Mouse (Mus musculus): ENCODE results near the gene Ccdc61. TPM values are rescaled to one million over a fixed set of nuclear protein-coding genes. Genes with fewer than 3 reads are reported as not detected.

Gene Ccdc61
- 19.7 and 23.0 TPM in 2 replicates for polyA plus RNA-seq (2015; fragmentation: Nextera tagmentation; extraction: Ambion mirVana)

DNA sequence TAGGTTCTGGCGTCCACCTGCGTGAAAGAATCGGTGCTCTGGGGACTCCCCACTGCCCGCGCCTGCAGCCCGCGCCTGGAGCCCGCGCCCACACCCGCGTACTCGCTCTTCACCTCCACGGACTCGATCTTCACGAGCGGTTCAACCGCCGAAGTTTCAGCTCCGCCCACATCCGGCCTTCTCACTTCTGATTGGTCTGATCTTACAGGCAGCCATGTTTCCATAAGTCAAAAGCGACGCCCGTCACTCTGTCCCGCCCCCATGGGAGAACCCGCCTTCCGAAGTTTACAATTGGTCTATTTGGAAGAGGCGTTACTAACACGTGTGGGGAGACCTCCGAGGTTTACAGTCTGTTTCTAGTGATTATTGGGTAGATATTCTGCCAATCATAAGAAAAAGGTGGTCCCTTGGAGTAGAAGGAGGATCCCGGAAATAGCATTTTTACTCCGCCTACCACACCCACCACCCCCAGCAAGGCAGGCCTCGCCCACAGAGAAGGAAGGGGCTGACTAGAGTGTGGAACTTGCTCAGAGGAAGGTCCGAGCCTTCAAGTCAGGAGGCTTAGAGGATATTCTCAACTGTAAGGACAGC, at the start of gene Ccdc61:
Gene Ccdc61 (minus strand): TSS at position 175 of the 591 bp plus-strand sequence.
- H3K27ac ChIP-seq (replicated peaks): 0 out of 2 replicates have a peak within 1 kb of the TSS, but pooled peaks have one; percentile 53
- WGBS: under 1% methylated on average over 33 of the region's 33 CpGs

DNA sequence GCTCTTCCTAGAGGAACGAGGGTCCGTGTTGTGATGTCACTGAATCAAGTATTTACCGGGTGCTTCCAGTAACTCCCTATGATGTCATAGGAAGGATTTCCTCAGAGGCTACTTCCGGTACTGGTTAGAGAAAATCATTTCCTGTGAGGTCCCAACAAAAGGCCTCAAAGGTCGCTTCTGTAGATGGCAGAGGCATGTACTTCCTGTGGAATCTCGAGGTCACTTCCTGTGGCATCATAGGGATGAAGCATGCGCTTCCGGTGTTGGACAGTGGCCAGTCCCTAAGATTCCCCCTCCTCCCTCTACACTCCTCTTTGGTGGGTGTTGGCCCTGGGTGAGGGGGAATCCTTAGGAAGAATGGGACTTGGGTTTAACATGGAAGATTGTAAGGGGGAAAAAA, 49.2 kb upstream of the Ccdc61 start:
- peaks cover 82% of the 10 kb centered on the region for H3K4me1 ChIP-seq (replicated peaks)
- H3K27ac ChIP-seq (replicated peaks): 0 out of 2 replicates have a peak overlapping the region, but pooled peaks have one; percentile 49
- H3K36me3 ChIP-seq: peaks cover 41% of the 10 kb centered on the region
- peaks cover 8% of the 10 kb centered on the region for H3K27me3 ChIP-seq
- ATAC-seq (ENCODE audit: low read depth): no peak
- no peak overlapping the region for H3K4me3 ChIP-seq
- H3K9ac ChIP-seq: no peak overlapping the region
- 60% methylated on average over 8 of the region's 8 CpGs for WGBS
- H3K9me3 ChIP-seq: no peaks in the 10 kb centered on the region
- no peak overlapping the region for H3K4me2 ChIP-seq

More for the DNA sequence above, at the start of gene Ccdc61:
- Histone ChIP-seq H3K9me3 (no peaks in the 10 kb centered on the region), H3K27me3 (no peaks in the 10 kb centered on the region), H3K9ac (peak within 1 kb of the TSS; percentile 67), H3K4me2 (peak within 1 kb of the TSS; percentile 75), H3K4me3 (peak within 1 kb of the TSS; percentile 48), H3K4me1 (replicated peaks) (peaks cover 25% of the 10 kb centered on the region), H3K36me3 (no peaks in the 10 kb centered on the region)
- ATAC-seq (ENCODE audit: low read depth): peak; percentile 99

DNA sequence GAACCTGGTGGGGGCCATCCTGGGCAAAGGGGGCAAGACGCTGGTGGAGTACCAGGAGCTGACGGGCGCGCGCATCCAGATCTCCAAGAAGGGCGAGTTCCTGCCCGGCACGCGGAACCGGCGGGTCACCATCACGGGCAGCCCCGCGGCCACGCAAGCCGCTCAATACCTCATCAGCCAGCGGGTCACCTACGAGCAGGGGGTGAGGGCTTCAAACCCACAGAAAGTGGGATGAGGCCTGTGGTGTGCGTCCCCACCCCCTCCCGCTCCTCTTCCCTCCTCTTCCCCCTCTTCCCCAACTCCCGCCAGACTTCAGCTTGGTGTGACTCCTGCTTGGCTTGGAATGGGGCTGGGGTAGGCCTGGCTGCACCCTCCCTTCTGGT, 48.2 kb upstream of the Ccdc61 start:
- peak overlapping the region; percentile 38 for H3K4me3 ChIP-seq
- peak overlapping the region; percentile 80 for H3K27ac ChIP-seq (replicated peaks)
- H3K9ac ChIP-seq: peak overlapping the region; percentile 65
- H3K36me3 ChIP-seq: peaks cover 52% of the 10 kb centered on the region
- no peaks in the 10 kb centered on the region for H3K9me3 ChIP-seq
- no peak for ATAC-seq (ENCODE audit: low read depth)
- H3K27me3 ChIP-seq: peaks cover 6% of the 10 kb centered on the region
- H3K4me2 ChIP-seq: peak overlapping the region; percentile 61
- H3K4me1 ChIP-seq (replicated peaks): peaks cover 72% of the 10 kb centered on the region
- 5% methylated on average over 20 of the region's 21 CpGs for WGBS

DNA sequence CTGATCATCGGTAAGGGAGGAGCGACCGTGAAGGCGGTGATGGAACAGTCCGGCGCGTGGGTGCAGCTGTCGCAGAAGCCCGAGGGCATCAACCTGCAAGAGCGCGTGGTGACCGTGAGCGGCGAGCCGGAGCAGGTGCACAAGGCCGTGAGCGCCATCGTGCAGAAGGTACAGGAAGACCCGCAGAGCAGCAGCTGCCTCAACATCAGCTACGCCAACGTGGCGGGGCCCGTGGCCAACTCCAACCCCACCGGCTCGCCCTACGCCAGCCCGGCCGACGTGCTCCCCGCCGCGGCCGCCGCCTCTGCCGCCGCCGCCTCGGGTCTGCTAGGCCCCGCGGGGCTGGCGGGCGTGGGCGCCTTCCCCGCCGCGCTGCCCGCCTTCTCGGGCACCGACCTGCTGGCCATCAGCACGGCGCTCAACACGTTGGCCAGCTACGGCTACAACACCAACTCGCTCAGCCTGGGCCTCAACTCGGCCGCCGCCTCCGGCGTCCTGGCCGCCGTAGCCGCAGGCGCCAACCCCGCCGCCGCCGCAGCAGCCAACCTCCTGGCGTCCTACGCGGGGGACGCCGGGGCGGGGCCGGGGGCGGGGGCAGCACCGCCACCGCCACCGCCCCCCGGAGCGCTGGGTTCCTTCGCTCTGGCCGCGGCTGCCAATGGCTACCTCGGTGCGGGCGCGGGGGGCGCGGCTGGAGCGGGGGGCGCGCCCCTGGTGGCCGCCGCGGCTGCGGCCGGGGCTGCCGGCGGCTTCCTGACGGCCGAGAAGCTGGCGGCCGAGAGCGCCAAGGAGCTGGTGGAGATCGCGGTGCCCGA, 47.6 kb upstream of the Ccdc61 start:
- H3K9ac ChIP-seq: peak overlapping the region; percentile 65
- H3K4me1 ChIP-seq (replicated peaks): peaks cover 66% of the 10 kb centered on the region
- peak overlapping the region; percentile 80 for H3K27ac ChIP-seq (replicated peaks)
- ATAC-seq (ENCODE audit: low read depth): peak; percentile 29
- H3K4me3 ChIP-seq: peak overlapping the region; percentile 38
- 1% methylated on average over 95 of the region's 107 CpGs for WGBS
- H3K4me2 ChIP-seq: peak overlapping the region; percentile 61
- peaks cover 58% of the 10 kb centered on the region for H3K36me3 ChIP-seq
- H3K9me3 ChIP-seq: no peaks in the 10 kb centered on the region
- peaks cover 5% of the 10 kb centered on the region for H3K27me3 ChIP-seq

DNA sequence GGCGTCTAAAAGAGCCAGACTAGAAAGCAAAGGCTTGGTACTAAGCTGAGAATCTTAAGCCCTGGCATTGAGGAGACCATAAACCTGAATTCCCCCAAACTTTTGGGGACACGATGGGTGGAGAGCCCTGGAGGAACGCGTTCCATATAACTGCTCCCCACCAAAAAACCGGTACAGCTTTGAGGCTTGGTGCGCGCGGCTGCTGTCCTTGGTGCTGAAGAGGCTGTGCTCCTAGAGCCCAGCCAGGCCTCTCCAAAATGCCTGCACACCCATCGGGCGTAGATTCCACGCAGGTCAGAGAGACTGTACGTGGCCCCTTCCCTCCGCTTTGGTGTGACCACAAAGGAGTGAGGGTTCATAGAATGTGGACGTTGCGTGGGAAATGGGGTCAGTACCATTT, 41.2 kb upstream of the Ccdc61 start:
- Histone ChIP-seq H3K36me3 (peaks cover 71% of the 10 kb centered on the region), H3K4me3 (no peak overlapping the region), H3K9me3 (no peaks in the 10 kb centered on the region), H3K27ac (replicated peaks) (peak overlapping the region; percentile 93), H3K4me1 (replicated peaks) (peaks cover 55% of the 10 kb centered on the region), H3K9ac (0 out of 2 replicates have a peak overlapping the region, but pooled peaks have one; percentile 27), H3K27me3 (no peaks in the 10 kb centered on the region), H3K4me2 (peak overlapping the region; percentile 26)
- 19% methylated on average over 15 of the region's 15 CpGs for WGBS
- ATAC-seq (ENCODE audit: low read depth): no peak

DNA sequence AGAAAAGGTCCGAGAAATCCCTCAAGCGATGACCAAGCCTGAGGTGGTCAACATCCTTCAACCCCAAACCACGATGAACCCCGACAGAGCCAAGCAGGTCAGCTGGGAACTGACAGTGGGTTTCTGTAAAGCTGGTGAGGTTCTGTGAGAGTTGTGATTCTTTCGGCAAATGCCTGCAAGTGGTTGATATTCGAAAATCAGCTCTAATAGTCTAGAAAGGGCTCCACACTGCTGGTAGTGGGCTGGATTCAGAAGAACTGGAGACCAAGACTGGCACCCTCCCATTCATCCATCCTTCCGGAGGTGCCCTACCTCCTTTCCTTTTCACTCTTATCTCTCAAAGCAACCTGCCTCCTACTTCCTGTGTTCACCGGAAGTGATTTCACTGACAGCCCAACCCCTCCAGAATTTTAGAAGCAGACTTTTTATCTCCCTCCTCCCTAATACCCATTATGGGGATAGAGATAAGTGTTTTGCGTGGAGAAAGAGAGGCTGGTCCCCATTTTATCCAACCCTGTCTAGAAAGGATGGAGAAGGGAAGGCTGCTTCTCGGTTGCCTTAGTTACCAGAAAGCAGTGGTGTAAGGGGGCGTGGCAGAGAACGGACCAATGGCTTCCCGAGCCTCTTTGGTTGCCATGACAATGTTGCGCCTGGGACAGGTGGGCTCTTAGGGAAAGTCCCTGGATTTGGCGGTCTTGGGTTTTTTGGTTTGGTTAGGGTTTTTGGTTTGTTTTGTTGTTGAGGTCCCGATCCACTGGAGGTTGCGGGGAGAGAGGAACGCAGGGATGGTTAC, 40.5 kb upstream of the Ccdc61 start:
- H3K36me3 ChIP-seq: peaks cover 67% of the 10 kb centered on the region
- H3K4me3 ChIP-seq: no peak overlapping the region
- ATAC-seq (ENCODE audit: low read depth): peak; percentile 17; the same call in 1 of the 2 replicates
- H3K9me3 ChIP-seq: no peaks in the 10 kb centered on the region
- WGBS: 17% methylated on average over 18 of the region's 18 CpGs
- H3K4me2 ChIP-seq: peak overlapping the region; percentile 26
- H3K27me3 ChIP-seq: no peaks in the 10 kb centered on the region
- H3K9ac ChIP-seq: peak overlapping the region; percentile 51
- peaks cover 49% of the 10 kb centered on the region for H3K4me1 ChIP-seq (replicated peaks)
- H3K27ac ChIP-seq (replicated peaks): peak overlapping the region; percentile 93

DNA sequence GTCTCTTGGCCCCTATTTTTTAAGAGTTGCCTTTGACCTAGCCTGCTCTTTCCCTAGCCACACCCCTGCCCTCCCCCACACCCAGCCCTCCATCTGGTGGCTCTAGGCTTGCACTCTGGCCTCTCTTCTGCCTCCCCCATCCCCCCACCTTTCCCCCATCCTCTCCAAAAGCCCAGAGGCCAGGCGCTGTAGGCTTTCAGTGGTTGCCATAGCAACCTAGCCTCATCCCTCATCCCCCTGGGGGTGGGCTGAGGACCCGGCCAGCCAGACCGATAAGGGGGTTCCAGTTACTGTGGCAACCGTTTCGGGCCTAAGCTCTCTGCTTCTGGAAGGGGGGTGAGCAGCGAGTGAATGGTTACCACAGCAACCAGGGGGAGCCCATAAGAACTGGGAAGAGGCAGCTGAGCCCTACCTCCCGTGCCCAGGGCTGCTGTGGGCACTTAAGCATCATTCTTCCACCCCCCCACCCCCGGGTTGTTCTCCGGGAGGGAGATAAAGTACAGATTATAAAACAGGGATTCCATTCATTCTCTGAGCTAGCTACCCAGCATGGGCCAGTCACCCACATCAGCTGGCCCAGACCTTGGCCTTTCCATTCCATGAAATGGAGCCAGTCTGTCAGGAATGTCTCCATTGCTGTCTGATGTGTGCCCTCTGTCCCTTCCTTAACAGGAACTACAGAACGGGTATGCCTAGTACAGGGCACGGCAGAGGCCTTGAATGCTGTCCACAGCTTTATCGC, 39.7 kb upstream of the Ccdc61 start:
- Histone ChIP-seq H3K4me1 (replicated peaks) (peaks cover 49% of the 10 kb centered on the region), H3K4me2 (peak overlapping the region; percentile 26), H3K27ac (replicated peaks) (peak overlapping the region; percentile 93), H3K36me3 (peaks cover 68% of the 10 kb centered on the region), H3K9ac (peak overlapping the region; percentile 51), H3K9me3 (no peaks in the 10 kb centered on the region), H3K4me3 (no peak overlapping the region), H3K27me3 (no peaks in the 10 kb centered on the region)
- WGBS: 13% methylated on average over 12 of the region's 12 CpGs
- peak; percentile 92 for ATAC-seq (ENCODE audit: low read depth)

DNA sequence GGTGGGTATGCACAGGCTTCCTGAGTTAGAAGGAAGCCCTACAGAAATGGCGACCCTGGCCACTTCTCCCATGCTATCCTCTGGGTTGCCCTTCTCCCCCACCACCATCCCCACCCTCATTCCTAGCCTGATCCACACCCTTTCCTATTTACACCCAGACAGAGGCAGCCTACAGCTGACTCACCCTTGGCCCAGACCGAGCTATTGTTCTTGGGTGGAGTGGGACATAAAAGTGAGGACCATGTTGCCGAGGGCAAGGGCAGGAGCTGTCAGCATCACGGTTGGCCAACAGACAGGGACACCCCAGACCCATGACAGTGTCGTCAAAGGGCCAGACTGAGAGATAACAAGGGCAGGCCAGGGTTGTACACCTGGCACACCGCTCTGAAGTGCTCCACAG, 37.9 kb upstream of the Ccdc61 start:
- no peaks in the 10 kb centered on the region for H3K9me3 ChIP-seq
- H3K4me2 ChIP-seq: no peak overlapping the region
- no peak for ATAC-seq (ENCODE audit: low read depth)
- peak overlapping the region; percentile 49 for H3K9ac ChIP-seq
- 30% methylated on average over 6 of the region's 6 CpGs for WGBS
- no peak overlapping the region for H3K4me3 ChIP-seq
- H3K36me3 ChIP-seq: peaks cover 62% of the 10 kb centered on the region
- H3K27me3 ChIP-seq: no peaks in the 10 kb centered on the region
- peak overlapping the region; percentile 93 for H3K27ac ChIP-seq (replicated peaks)
- H3K4me1 ChIP-seq (replicated peaks): peaks cover 56% of the 10 kb centered on the region

DNA sequence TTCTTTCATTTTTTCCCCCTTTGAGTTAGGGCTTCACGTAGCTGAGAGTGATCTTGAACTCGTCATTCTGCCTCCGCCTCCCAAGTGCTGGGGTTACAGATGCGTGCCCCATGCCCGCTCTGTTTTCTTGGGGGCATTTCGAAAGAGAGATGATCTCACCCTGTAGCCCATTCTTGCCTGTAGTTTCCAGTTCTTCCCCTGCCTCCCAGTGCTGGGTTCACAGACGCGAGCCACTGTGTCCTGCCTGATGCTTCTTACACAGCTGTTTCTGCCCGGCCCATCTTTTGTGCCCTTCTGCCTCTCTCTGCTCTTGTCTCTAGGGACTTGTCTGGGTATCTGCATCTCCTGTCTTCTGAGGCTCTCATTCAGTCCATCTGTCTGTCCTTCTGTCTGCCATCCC, 32.6 kb upstream of the Ccdc61 start:
- H3K9ac ChIP-seq: no peak overlapping the region
- no peak overlapping the region for H3K4me3 ChIP-seq
- H3K4me2 ChIP-seq: no peak overlapping the region; the same call in 1 of the 2 replicates
- no peaks in the 10 kb centered on the region for H3K27me3 ChIP-seq
- WGBS: 27% methylated on average over 9 of the region's 9 CpGs
- peak; percentile 27; the same call in 1 of the 2 replicates for ATAC-seq (ENCODE audit: low read depth)
- no peaks in the 10 kb centered on the region for H3K9me3 ChIP-seq
- peaks cover 63% of the 10 kb centered on the region for H3K4me1 ChIP-seq (replicated peaks)
- H3K27ac ChIP-seq (replicated peaks): peak overlapping the region; percentile 88
- H3K36me3 ChIP-seq: peaks cover 43% of the 10 kb centered on the region

DNA sequence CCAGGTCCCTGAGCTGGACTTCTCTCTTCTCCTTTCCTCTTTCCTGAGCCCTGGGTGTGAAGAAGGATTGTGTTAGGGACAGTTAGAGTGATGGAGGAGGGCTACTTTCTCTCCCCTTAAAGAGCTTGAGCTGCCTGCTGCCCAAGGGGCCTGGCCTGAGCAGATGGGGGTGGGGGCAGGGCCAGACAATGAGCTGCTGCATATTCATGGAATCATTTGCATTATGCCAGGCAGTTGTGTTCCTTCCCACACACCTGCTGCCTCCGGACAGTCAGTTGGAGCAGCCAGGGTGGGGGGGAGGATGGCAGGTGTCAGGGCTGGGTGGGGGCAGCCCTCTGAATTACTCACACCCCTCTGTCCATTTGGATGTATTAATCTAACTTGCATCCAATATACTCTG, 32.2 kb upstream of the Ccdc61 start:
- Histone ChIP-seq H3K4me2 (peak overlapping the region; percentile 40), H3K36me3 (peaks cover 39% of the 10 kb centered on the region), H3K4me1 (replicated peaks) (peaks cover 61% of the 10 kb centered on the region), H3K27ac (replicated peaks) (peak overlapping the region; percentile 88), H3K27me3 (no peaks in the 10 kb centered on the region), H3K4me3 (no peak overlapping the region), H3K9ac (peak overlapping the region; percentile 49; the same call in 1 of the 2 replicates), H3K9me3 (no peaks in the 10 kb centered on the region)
- 11% methylated on average over 1 of the region's 1 CpGs for WGBS
- ATAC-seq (ENCODE audit: low read depth): peak; percentile 71

DNA sequence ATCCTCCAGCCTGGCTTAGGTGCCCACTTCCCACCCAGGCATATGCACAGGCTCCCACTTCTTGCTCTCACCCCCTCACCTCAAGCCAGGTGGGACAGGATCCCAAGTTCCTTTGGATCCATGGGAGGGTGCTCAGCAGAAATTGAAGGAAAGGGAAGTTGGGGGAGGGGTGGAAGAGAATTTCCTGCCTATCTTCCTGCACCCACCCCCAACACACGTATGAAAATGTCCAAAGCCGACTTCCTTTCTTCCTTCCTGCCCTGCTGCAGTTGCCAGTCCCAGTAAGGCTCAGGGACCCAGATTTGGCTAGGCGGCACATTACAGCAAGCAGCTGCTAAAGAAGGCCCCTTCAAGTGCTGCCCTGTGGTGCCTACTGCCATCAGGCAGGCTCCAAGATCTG, 17.5 kb upstream of the Ccdc61 start:
- Histone ChIP-seq H3K9ac (peak overlapping the region; percentile 100), H3K4me3 (peak overlapping the region; percentile 96), H3K4me1 (replicated peaks) (peaks cover 87% of the 10 kb centered on the region), H3K4me2 (peak overlapping the region; percentile 77), H3K27me3 (no peaks in the 10 kb centered on the region), H3K27ac (replicated peaks) (peak overlapping the region; percentile 96), H3K9me3 (no peaks in the 10 kb centered on the region), H3K36me3 (no peaks in the 10 kb centered on the region)
- ATAC-seq (ENCODE audit: low read depth): no peak
- 39% methylated on average over 3 of the region's 3 CpGs for WGBS
